Mouse (Mus musculus): ENCODE results near the gene Barhl2. TPM values are rescaled to one million over a fixed set of nuclear protein-coding genes. Genes with fewer than 3 reads are reported as not detected.

The Barhl2 gene
- total RNA-seq, 2 experiments from 2014 or later, result not detected

DNA sequence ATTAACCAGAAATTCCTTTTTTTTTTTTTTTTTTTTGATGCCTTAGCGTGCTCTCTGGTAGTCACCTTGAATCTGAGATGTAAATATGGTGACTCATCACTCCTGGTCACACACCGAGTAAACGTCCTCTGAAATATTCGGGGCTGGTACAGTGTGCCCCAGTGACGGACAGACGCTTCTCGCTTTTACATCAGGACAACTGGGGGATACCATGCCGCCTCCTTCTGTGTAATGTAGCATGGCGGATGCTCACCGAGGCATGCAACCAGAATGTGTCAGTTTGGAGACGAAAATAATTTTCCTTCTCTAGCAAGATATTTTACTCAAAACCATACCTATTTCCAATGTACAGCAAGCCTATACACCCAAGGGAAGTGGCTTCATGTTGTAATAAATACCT is 37.6 kb downstream of the Barhl2 start:
- ATAC-seq (replicated peaks; ENCODE audit: low FRiP score, low TSS enrichment, poor library complexity, severe bottlenecking), result no peak

GRCm38 (mm10) chr5:106417210-106417609 is 40.8 kb downstream of the Barhl2 start:
- ATAC-seq (replicated peaks; ENCODE audit: low FRiP score, low TSS enrichment, poor library complexity, severe bottlenecking), result no peak

- ATAC-seq (replicated peaks; ENCODE audit: low FRiP score, low TSS enrichment, poor library complexity, severe bottlenecking), result no peak
Observed at GRCm38 (mm10) chr5:106416550-106416949, 41.4 kb downstream of the Barhl2 start.

DNA sequence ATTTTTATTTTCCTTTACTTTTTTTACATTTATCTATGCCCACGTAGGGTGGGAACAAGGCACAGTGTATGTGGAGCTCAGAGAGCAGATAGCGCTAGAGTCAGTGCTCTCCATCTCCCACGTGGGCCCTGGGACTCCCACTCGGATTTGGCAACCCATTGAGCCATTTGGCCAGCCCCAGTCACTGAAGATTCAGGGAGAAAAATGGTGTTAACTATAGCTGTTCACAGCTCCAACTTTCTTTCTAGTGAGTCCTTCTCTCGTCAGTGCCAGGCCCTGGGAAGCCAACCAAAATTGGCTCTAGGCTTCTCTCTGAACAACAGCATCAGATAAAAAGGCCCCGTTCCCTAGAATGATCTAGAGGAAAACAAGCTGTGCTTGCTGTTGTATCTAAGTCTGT is 42.2 kb downstream of the Barhl2 start:
- ATAC-seq (replicated peaks; ENCODE audit: low FRiP score, low TSS enrichment, poor library complexity, severe bottlenecking), result no peak

GRCm38 (mm10) chr5:106402761-106403160 is 55.2 kb downstream of the Barhl2 start:
- ATAC-seq (replicated peaks; ENCODE audit: low FRiP score, low TSS enrichment, poor library complexity, severe bottlenecking), result no peak

Other genes starting within 250 kb of the Barhl2 start
- not detected in 2 replicates for gene Gm17304, start 150.9 kb upstream of the Barhl2 start, total RNA-seq (2014; fragmentation: Nextera tagmentation)
- not detected in 2 replicates for gene Gm17304, start 150.9 kb upstream of the Barhl2 start, total RNA-seq (2017)
- gene Zfp644, start 239.1 kb upstream of the Barhl2 start, total RNA-seq (2014; fragmentation: Nextera tagmentation), result 96.0 and 98.1 TPM in 2 replicates
- gene Zfp644, start 239.1 kb upstream of the Barhl2 start, total RNA-seq (2017), result 75.3 and 86.9 TPM in 2 replicates

Measured in megakaryocyte-erythroid progenitor cell, adult 5-6 weeks (primary cell).